Mouse (Mus musculus): ENCODE measurements around the gene Clps.

Clps gene

GRCm38 (mm10) chr17:28517441-28517955, 43.1 kb downstream of the Clps start, which contains the start of gene Fkbp5:
Fkbp5 (minus strand) TSS chr17:28517527.
- DNase-seq, result peak; percentile 84

- DNase-seq, result peak; percentile 7
Measured at GRCm38 (mm10) chr17:28516881-28517280, 43.7 kb downstream of the Clps start.

- DNase-seq, result peak; percentile 70
Measured at GRCm38 (mm10) chr17:28515431-28516341, 44.9 kb downstream of the Clps start.

- no peak for DNase-seq
Measured at GRCm38 (mm10) chr17:28514555-28514954, 46.0 kb downstream of the Clps start.

GRCm38 (mm10) chr17:28513844-28514243, 46.7 kb downstream of the Clps start:
- peak; percentile 24 for DNase-seq

- DNase-seq, result no peak
Measured at GRCm38 (mm10) chr17:28513337-28513736, 47.2 kb downstream of the Clps start.

GRCm38 (mm10) chr17:28512696-28513095, 47.9 kb downstream of the Clps start:
- DNase-seq, result peak; percentile 93

- no peak for DNase-seq
Measured at GRCm38 (mm10) chr17:28511616-28512541, 48.7 kb downstream of the Clps start.

GRCm38 (mm10) chr17:28510445-28511342, 49.9 kb downstream of the Clps start:
- DNase-seq, result peak; percentile 11

Measured in kidney, adult 11 months (tissue).